In the genomic region with DNA sequence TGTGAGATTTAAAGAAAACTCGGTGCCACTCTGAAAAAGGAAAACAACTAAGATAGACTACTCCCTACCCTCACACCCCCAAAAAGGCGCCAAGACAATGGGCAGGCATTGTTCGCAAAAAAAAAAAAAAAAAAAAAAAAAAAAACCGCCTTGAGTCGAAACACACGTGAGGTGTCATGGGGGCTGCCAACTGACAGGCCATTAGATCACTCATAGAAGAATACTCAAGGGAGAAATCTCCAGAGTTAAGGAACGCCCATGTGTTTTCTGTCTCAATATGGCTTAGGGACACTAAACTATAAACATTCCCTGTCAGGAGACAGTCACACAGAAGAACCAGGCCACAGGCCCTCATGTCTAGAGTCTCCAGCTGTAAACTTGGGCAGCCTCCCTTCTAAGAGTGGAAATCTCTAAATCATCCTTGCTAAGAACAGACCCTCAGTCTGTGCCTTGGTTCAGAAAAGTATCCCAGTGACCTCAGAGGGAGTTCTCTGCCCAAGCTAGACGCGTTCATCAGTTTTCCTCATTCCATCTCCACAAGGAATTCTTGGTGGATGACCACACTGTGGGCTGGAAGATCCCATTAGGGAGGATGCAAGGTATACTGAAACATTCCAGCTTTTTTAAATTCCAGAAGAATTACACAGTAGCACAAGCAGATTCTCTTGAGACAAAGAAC, we compare ENCODE assay signal across 23 mouse cellular contexts. TPM values are rescaled to one million over a fixed set of nuclear protein-coding genes. Genes with fewer than 3 reads are reported as not detected.
DNase-seq lines count a peak whose midpoint lies in the region; ATAC-seq and TF ChIP-seq lines count a peak whose summit lies in the region.
"Had no signal": no experiment of that assay in that cellular context is flagged by ENCODE, and none has a peak within 500 bp of the region (broad histone marks: within the 10 kb centered on the region; RNA-seq: fewer than 3 reads in every experiment).

No protein-coding gene starts in this region.

- no peak overlapping the region for H3K4me2 ChIP-seq in intestine, embryonic 14.5 days (ENCODE audit: low read length)
- H3K4me2 ChIP-seq in intestine, postnatal 0 days (replicated peaks; ENCODE audit: low read depth): no peak overlapping the region
- no peak overlapping the region for H3K4me2 ChIP-seq in lung, postnatal 0 days (replicated peaks; ENCODE audit: low read depth, low read length)
- H3K4me2 ChIP-seq: embryonic facial prominence, embryonic 12.5 days; heart, embryonic 15.5 days; hindbrain, embryonic 15.5 days had no signal

- TF ChIP-seq EP300 in lung, postnatal 0 days (IDR thresholded peaks at IDR 0.05): no peak

- ATAC-seq in intestine, embryonic 14.5 days (replicated peaks; ENCODE audit: low FRiP score, low TSS enrichment, low read depth): no peak
- no peak for ATAC-seq in intestine, postnatal 0 days
- ATAC-seq in lung, postnatal 0 days: peak; percentile 25
- ATAC-seq: CD4-positive, CD25-positive, alpha-beta regulatory T cell, adult 4 months; forebrain, embryonic 16.5 days; midbrain, embryonic 16.5 days had no signal

- DNase-seq in intestine, embryonic 14.5 days (ENCODE audit: low spot score): peak; percentile 54
- no peak for DNase-seq in lung, postnatal 0 days (ENCODE audit: low spot score)
- DNase-seq in lung, postnatal 10 days: no peak
- peak; percentile 94 for DNase-seq in Muller cell, postnatal 12 days (ENCODE audit: inconsistent ontology term)
- DNase-seq in skeletal muscle tissue, adult 2 months (ENCODE audit: low read depth, low spot score): peak; percentile 33
- no peak for DNase-seq in ovary, postnatal 10 days (ENCODE audit: low spot score)
- DNase-seq in cerebellum, adult 9-11 months: no peak
- DNase-seq: adrenal gland, adult 2 months; cerebellum, adult 2 months; gastrocnemius, postnatal 25 days; kidney, adult 18-20 months; kidney, postnatal 25 days; lung, adult 2 months; thymus, adult 2 months had no signal

- TF ChIP-seq CTCF in intestine, postnatal 0 days (IDR thresholded peaks at IDR 0.05; ENCODE audit: low read depth): no peak
- no peak for TF ChIP-seq CTCF in lung, postnatal 0 days (IDR thresholded peaks at IDR 0.05)

- no peaks in the 10 kb centered on the region for H3K27me3 ChIP-seq in intestine, embryonic 14.5 days (replicated peaks; ENCODE audit: control insufficient read depth, insufficient read depth, low read length)
- H3K27me3 ChIP-seq in intestine, postnatal 0 days (replicated peaks; ENCODE audit: control insufficient read depth, insufficient read depth, low read length): no peaks in the 10 kb centered on the region
- no peaks in the 10 kb centered on the region for H3K27me3 ChIP-seq in lung, postnatal 0 days (replicated peaks; ENCODE audit: insufficient read depth, low read length)
- H3K27me3 ChIP-seq: embryonic facial prominence, embryonic 12.5 days; heart, embryonic 15.5 days; hindbrain, embryonic 15.5 days; megakaryocyte, embryonic 14.5 days had no signal

- H3K9ac ChIP-seq in intestine, embryonic 14.5 days (ENCODE audit: low read length): no peak overlapping the region
- no peak overlapping the region for H3K9ac ChIP-seq in intestine, postnatal 0 days (ENCODE audit: low read depth, low read length)
- no peak overlapping the region for H3K9ac ChIP-seq in lung, postnatal 0 days (replicated peaks; ENCODE audit: low read depth)
- H3K9ac ChIP-seq: embryonic facial prominence, embryonic 12.5 days; heart, embryonic 15.5 days; hindbrain, embryonic 15.5 days had no signal

- H3K36me3 ChIP-seq in intestine, embryonic 14.5 days (ENCODE audit: control insufficient read depth, insufficient read depth, low read length): 0 out of 2 replicates have a peak, but pooled peaks cover 3% of the 10 kb centered on the region
- H3K36me3 ChIP-seq in intestine, postnatal 0 days (ENCODE audit: control insufficient read depth, insufficient read depth): no peaks in the 10 kb centered on the region
- H3K36me3 ChIP-seq in lung, postnatal 0 days (ENCODE audit: insufficient read depth, low read length): no peaks in the 10 kb centered on the region
- H3K36me3 ChIP-seq: G1E; heart, embryonic 15.5 days had no signal

- no peaks in the 10 kb centered on the region for H3K4me1 ChIP-seq in intestine, embryonic 14.5 days (replicated peaks; ENCODE audit: control insufficient read depth, insufficient read depth, low read length)
- H3K4me1 ChIP-seq in intestine, postnatal 0 days (replicated peaks; ENCODE audit: control insufficient read depth, insufficient read depth, low read length): no peaks in the 10 kb centered on the region
- no peaks in the 10 kb centered on the region for H3K4me1 ChIP-seq in lung, postnatal 0 days (ENCODE audit: insufficient read depth, low read depth, low read length)
- H3K4me1 ChIP-seq: heart, embryonic 15.5 days had no signal

- WGBS in intestine, embryonic 14.5 days: 64% methylated on average over 9 of the region's 9 CpGs
- 73% methylated on average over 9 of the region's 9 CpGs for WGBS in intestine, postnatal 0 days
- 74% methylated on average over 9 of the region's 9 CpGs for WGBS in lung, postnatal 0 days

- no peaks in the 10 kb centered on the region for H3K9me3 ChIP-seq in intestine, embryonic 14.5 days (ENCODE audit: control insufficient read depth, low read length)
- H3K9me3 ChIP-seq in intestine, postnatal 0 days (ENCODE audit: control insufficient read depth): no peaks in the 10 kb centered on the region
- no peaks in the 10 kb centered on the region for H3K9me3 ChIP-seq in lung, postnatal 0 days (ENCODE audit: low read length)
- H3K9me3 ChIP-seq: embryonic facial prominence, embryonic 12.5 days; heart, embryonic 15.5 days; hindbrain, embryonic 15.5 days; megakaryocyte, embryonic 14.5 days had no signal

- H3K27ac ChIP-seq in intestine, embryonic 14.5 days (ENCODE audit: low read depth): no peak overlapping the region
- no peak overlapping the region for H3K27ac ChIP-seq in intestine, postnatal 0 days (ENCODE audit: low read depth, low read length)
- no peak overlapping the region for H3K27ac ChIP-seq in lung, postnatal 0 days (ENCODE audit: low read length)
- H3K27ac ChIP-seq: embryonic facial prominence, embryonic 12.5 days; heart, embryonic 15.5 days; hindbrain, embryonic 15.5 days had no signal

- H3K4me3 ChIP-seq in intestine, embryonic 14.5 days (ENCODE audit: low read depth, low read length): no peak overlapping the region
- no peak overlapping the region for H3K4me3 ChIP-seq in intestine, postnatal 0 days (ENCODE audit: low read depth, low read length)
- H3K4me3 ChIP-seq in lung, postnatal 0 days (ENCODE audit: low read depth, low read length): no peak overlapping the region
- H3K4me3 ChIP-seq: embryonic facial prominence, embryonic 12.5 days; heart, embryonic 15.5 days; hindbrain, embryonic 15.5 days; megakaryocyte, embryonic 14.5 days had no signal

RNA-seq across cellular contexts. Expression of a gene that starts 17.5 kb away (rescaled TPM):
- polyA plus RNA-seq in intestine, embryonic 14.5 days (2014; fragmentation: Nextera tagmentation; extraction: Ambion mirVana): 21.1 and 21.7 TPM in 2 replicates
- polyA plus RNA-seq in intestine, postnatal 0 days (2015; fragmentation: Nextera tagmentation; extraction: Ambion mirVana): 13.9 and 14.1 TPM in 2 replicates
- 7.1 and 8.7 TPM in 2 replicates for polyA plus RNA-seq in lung, postnatal 0 days (2015; fragmentation: Nextera tagmentation; extraction: Ambion mirVana)
- polyA plus RNA-seq: G1E had no signal

Comparison
In these comparisons a context has a peak if more than half of its experiments do, and no peak if none do; other contexts are left out.
1. DNase-seq: peak in intestine, embryonic 14.5 days (single experiment), Muller cell, postnatal 12 days (single experiment) and skeletal muscle tissue, adult 2 months (single experiment); none in lung, postnatal 0 days (single experiment), lung, postnatal 10 days (single experiment), ovary, postnatal 10 days (single experiment) and cerebellum, adult 9-11 months (single experiment).